Mouse (Mus musculus) heart, adult 2 months (tissue): ENCODE results near the gene Npas4.

Experiments
- CTCF ChIP-seq: fragments of 200-600 bp; IDR thresholded peaks from 2 replicates; pipeline ENCODE4 v1.8.1; 2022; ENCODE audit warnings: antibody characterized with exemption, mild to moderate bottlenecking, moderate library complexity
- EP300 ChIP-seq: fragments of 200-500 bp; IDR thresholded peaks from 2 replicates; pipeline ENCODE4 v1.6.1; 2011; ENCODE audit warnings: low read depth, low read length, control low read depth; ENCODE audit not compliant: insufficient read depth
- POLR2A ChIP-seq: fragments of 200-500 bp; IDR thresholded peaks from 2 replicates; pipeline ENCODE4 v1.6.1; 2011; ENCODE audit warnings: mild to moderate bottlenecking, low read depth, low read length, control low read depth; ENCODE audit not compliant: insufficient read depth

DNA sequence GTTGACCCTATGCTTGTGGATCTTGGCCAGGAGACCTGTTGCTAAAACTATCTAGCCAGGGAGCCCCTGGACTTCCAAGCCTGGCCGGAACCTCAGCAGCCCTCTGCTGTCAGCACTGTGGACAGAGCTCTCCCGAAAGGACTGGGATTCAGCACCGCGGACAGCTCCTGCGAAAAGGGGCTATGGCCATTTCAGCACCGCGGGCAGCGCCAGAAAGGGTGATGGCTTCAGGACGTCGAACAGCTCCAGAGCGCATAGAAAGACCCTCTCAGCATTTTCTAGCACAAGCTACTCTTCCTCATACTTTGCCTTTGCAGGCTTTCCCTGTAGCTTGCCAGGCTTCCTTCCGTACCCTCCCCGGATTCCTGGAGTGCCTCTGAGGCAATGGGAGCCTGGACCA lies 1.1 kb downstream of the Npas4 start:
- TF ChIP-seq EP300 (peak; percentile 95), POLR2A (no peak), CTCF (no peak)
